Mouse (Mus musculus): ENCODE results near the gene Arxes1. TPM values are rescaled to one million over a fixed set of nuclear protein-coding genes. Genes with fewer than 3 reads are reported as not detected.
A peak's percentile ranks its signal among the peaks of the same experiment; 100 is the strongest.
"Not testable (repeated sequence)": the region's sequence is repeated elsewhere in the genome, so short reads cannot be mapped to it uniquely, and the experiment has no call there.

Gene Arxes1
- polyA plus RNA-seq, 1 experiment from 2014 or later, result 33.5 TPM

DNA sequence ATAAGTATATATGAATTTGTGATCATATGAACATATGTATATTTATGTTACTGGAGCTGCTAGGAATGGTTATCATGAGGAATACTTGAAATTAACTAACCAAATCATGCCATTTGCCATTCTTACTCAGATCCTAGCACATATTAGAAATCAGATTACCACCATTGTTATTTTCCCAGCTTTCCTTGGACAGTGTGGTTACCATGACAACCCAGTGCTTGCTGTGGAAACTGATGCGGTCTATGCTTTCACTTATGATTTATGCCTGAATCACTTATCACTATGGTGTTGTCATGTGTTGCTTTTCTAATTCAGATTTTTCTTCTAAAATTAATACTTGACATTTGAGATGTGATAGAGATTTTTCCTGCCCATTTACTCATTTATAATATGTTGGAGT is 2.8 kb upstream of the Arxes1 start:
- Histone ChIP-seq H3K27ac (ENCODE audit: low read length) (no peak overlapping the region), H3K9ac (replicated peaks; ENCODE audit: low read depth, low read length) (no peak overlapping the region), H3K9me3 (ENCODE audit: control insufficient read depth, low read depth, low read length) (no peaks in the 10 kb centered on the region), H3K27me3 (ENCODE audit: control insufficient read depth, insufficient read depth, low read length) (no peaks in the 10 kb centered on the region), H3K4me2 (replicated peaks; ENCODE audit: low read depth, low read length) (no peak overlapping the region), H3K36me3 (ENCODE audit: control insufficient read depth, insufficient read depth, low read length) (no peaks in the 10 kb centered on the region), H3K4me1 (ENCODE audit: control insufficient read depth, insufficient read depth, low read length) (no peaks in the 10 kb centered on the region), H3K4me3 (ENCODE audit: low read depth, low read length) (no peak overlapping the region)
- WGBS, result 62% methylated on average over 1 of the region's 1 CpGs
- no peak for ATAC-seq (ENCODE audit: insufficient number of reproducible peaks, insufficient read depth, low FRiP score, low read depth)

DNA sequence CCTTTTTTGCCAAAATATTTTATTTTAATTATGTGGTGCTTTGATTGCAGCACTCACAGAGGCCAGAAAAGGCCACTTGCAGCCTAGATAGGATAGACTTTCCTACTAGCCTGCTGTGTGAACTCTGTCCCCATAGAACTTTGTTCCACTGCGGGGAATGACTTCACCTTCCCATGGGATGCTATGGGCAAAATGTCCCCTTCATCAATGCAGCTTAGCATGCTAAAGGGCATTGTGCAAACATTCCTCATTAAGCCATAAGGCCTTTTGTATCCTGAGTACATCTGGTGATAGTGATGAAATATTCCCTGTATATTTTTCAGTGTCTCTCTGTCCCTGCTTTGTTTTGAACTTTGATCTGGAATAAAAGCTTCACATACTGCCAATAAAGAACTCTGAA is 10.6 kb downstream of the Arxes1 start:
- ATAC-seq (ENCODE audit: insufficient number of reproducible peaks, insufficient read depth, low FRiP score, low read depth), result no peak
- H3K27ac ChIP-seq (ENCODE audit: low read length), result no peak overlapping the region
- no peak overlapping the region for H3K9ac ChIP-seq (replicated peaks; ENCODE audit: low read depth, low read length)
- no peak overlapping the region for H3K4me3 ChIP-seq (ENCODE audit: low read depth, low read length)
- H3K27me3 ChIP-seq (ENCODE audit: control insufficient read depth, insufficient read depth, low read length), result no peaks in the 10 kb centered on the region
- H3K4me2 ChIP-seq (replicated peaks; ENCODE audit: low read depth, low read length), result no peak overlapping the region
- 85% methylated on average over 1 of the region's 1 CpGs for WGBS
- H3K9me3 ChIP-seq (ENCODE audit: control insufficient read depth, low read depth, low read length), result no peaks in the 10 kb centered on the region
- no peaks in the 10 kb centered on the region for H3K36me3 ChIP-seq (ENCODE audit: control insufficient read depth, insufficient read depth, low read length)
- H3K4me1 ChIP-seq (ENCODE audit: control insufficient read depth, insufficient read depth, low read length), result no peaks in the 10 kb centered on the region

DNA sequence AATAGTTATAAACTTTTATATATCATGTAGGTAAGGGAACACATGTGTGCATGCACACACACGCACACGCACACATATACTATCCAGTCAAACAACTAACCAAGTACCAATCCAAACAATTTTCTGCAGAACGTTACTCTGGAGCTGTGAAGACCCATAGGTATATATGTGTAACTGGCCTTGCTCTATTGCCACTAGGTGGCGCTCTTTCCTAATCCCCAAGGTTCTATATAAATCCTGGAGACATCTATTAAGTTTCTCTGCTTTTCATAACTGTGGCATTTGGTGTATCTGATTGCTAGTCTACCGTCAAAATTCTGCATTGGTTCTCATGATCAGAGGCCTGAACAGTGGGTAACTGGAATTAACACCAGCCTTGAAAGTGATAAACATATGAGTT is 14.4 kb downstream of the Arxes1 start:
- no peak for ATAC-seq (ENCODE audit: insufficient number of reproducible peaks, insufficient read depth, low FRiP score, low read depth)
- Histone ChIP-seq H3K27ac (ENCODE audit: low read length) (no peak overlapping the region), H3K4me2 (replicated peaks; ENCODE audit: low read depth, low read length) (no peak overlapping the region), H3K27me3 (ENCODE audit: control insufficient read depth, insufficient read depth, low read length) (no peaks in the 10 kb centered on the region), H3K4me1 (ENCODE audit: control insufficient read depth, insufficient read depth, low read length) (no peaks in the 10 kb centered on the region), H3K36me3 (ENCODE audit: control insufficient read depth, insufficient read depth, low read length) (no peaks in the 10 kb centered on the region), H3K4me3 (ENCODE audit: low read depth, low read length) (no peak overlapping the region), H3K9me3 (ENCODE audit: control insufficient read depth, low read depth, low read length) (no peaks in the 10 kb centered on the region), H3K9ac (replicated peaks; ENCODE audit: low read depth, low read length) (no peak overlapping the region)
- WGBS, result 13% methylated on average over 5 of the region's 5 CpGs

DNA sequence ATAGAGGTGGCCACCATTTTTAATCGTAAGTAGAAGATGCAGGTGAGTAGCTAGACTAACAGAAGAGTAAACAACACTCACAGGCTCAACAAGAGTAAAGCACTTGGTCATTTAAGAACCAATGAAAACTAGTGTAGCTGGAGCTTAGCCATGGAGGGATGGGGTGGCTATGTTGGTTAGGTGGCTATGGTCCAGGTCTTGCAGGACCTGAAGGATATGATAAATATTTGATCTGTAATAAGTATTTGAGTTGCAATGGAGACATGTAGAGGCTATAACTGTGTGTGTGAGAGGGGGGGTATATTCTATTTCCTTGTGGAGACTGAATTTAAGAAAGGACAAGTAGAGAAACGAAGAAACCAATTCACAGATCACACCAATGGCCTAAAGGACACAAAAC is 18.1 kb downstream of the Arxes1 start:
- no peak for ATAC-seq (ENCODE audit: insufficient number of reproducible peaks, insufficient read depth, low FRiP score, low read depth)
- H3K4me3 ChIP-seq (ENCODE audit: low read depth, low read length), result no peak overlapping the region
- no peaks in the 10 kb centered on the region for H3K36me3 ChIP-seq (ENCODE audit: control insufficient read depth, insufficient read depth, low read length)
- 81% methylated on average over 2 of the region's 2 CpGs for WGBS
- H3K27ac ChIP-seq (ENCODE audit: low read length), result no peak overlapping the region
- no peak overlapping the region for H3K9ac ChIP-seq (replicated peaks; ENCODE audit: low read depth, low read length)
- no peaks in the 10 kb centered on the region for H3K4me1 ChIP-seq (ENCODE audit: control insufficient read depth, insufficient read depth, low read length)
- H3K4me2 ChIP-seq (replicated peaks; ENCODE audit: low read depth, low read length), result no peak overlapping the region
- no peaks in the 10 kb centered on the region for H3K27me3 ChIP-seq (ENCODE audit: control insufficient read depth, insufficient read depth, low read length)
- no peaks in the 10 kb centered on the region for H3K9me3 ChIP-seq (ENCODE audit: control insufficient read depth, low read depth, low read length)

DNA sequence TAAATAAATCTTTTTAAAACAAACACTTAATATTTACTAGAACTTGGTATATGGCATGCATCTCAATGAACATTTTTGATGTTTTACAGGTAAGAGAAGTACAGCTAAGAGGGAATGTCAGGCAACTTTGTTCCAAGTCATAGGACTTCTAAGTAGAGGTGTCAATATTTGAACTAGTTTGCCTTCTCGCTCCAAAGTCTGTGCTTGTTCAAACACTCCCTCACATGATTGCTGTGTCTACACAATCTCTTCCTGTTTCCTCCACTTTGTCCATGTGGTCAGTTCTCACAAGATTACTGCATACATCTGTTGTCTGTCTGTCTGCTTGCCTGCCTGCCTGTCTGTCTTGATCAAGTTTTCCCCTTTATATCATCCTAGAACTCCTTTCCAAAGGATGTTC is 27.5 kb downstream of the Arxes1 start:
- no peak for ATAC-seq (ENCODE audit: insufficient number of reproducible peaks, insufficient read depth, low FRiP score, low read depth)
- H3K9me3 ChIP-seq (ENCODE audit: control insufficient read depth, low read depth, low read length), result no peaks in the 10 kb centered on the region
- no peaks in the 10 kb centered on the region for H3K27me3 ChIP-seq (ENCODE audit: control insufficient read depth, insufficient read depth, low read length)
- no peak overlapping the region for H3K27ac ChIP-seq (ENCODE audit: low read length)
- H3K4me1 ChIP-seq (ENCODE audit: control insufficient read depth, insufficient read depth, low read length), result no peaks in the 10 kb centered on the region
- H3K9ac ChIP-seq (replicated peaks; ENCODE audit: low read depth, low read length), result no peak overlapping the region
- 73% methylated on average over 1 of the region's 1 CpGs for WGBS
- H3K4me3 ChIP-seq (ENCODE audit: low read depth, low read length), result no peak overlapping the region
- H3K4me2 ChIP-seq (replicated peaks; ENCODE audit: low read depth, low read length), result no peak overlapping the region
- H3K36me3 ChIP-seq (ENCODE audit: control insufficient read depth, insufficient read depth, low read length), result no peaks in the 10 kb centered on the region

DNA sequence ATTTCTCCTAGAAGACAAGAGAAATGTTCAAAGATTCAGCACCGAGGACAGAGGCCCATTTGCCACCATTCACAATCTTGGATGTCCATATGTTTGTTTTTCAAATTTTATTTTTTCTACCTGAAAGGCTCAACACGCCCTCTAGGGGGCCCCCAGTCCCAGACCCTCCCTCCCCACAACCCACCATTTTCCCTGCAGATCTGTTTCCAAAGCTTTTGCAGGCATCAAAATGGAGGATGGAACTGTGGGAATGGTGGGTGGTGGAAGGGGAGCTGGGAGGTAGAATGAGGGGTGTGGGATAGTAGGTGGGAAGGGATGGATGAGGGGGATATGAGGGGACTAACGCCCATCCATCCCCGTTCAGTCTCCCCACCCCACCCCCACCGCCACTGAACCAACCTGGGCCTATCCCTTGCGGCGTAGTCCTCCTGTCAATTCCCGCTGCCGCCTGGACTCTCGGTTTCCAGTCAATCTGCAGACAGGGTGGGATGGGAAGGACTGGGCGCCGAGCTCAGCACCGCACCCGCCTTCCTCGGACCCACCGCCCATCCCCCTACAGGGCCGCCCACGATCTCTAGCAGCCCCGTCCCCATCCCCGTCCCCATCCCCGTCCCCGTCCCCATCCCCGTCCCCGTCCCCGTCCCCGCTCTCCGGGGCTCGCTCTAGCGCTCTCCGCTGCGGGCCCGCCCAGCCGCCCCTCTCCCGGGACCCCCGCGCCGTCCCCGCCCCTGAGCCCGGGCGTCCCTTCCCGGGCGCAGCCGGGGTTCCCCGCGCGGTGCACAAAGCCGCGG is 34.2 kb downstream of the Arxes1 start:
- not testable (repeated sequence) for H3K27ac ChIP-seq (ENCODE audit: low read length); H3K36me3 ChIP-seq (ENCODE audit: control insufficient read depth, insufficient read depth, low read length); H3K9me3 ChIP-seq (ENCODE audit: control insufficient read depth, low read depth, low read length); H3K27me3 ChIP-seq (ENCODE audit: control insufficient read depth, insufficient read depth, low read length); H3K9ac ChIP-seq (replicated peaks; ENCODE audit: low read depth, low read length); H3K4me1 ChIP-seq (ENCODE audit: control insufficient read depth, insufficient read depth, low read length)
- peak; percentile 42 for ATAC-seq (ENCODE audit: insufficient number of reproducible peaks, insufficient read depth, low FRiP score, low read depth)
- 9% methylated on average over 6 of the region's 48 CpGs for WGBS
- H3K4me3 ChIP-seq (ENCODE audit: low read depth, low read length), result peak overlapping the region; percentile 18
- peak overlapping the region; percentile 34 for H3K4me2 ChIP-seq (replicated peaks; ENCODE audit: low read depth, low read length)

DNA sequence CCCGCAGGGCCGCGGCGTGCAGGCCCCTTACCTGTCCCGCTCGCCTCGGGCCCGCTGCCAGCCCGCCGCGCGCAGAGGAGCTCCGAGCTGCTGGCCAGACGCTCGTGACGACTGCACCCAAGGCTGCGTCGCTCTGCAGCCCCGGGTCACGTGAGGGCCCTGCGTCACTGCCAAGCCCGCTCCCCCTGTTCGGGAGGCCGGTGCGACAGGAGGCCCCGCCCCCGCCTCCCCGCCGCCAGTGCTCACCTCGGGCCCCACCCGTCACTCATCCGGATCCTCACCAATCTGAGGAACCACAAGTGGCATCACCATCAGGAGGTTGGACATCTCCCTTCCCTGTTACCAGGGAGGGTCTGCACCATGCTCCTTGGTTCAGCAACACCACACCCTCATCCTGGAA is 34.9 kb downstream of the Arxes1 start, which contains the start of gene Bex2:
TSS of gene Bex2 (minus strand) at position 217 of the 400 bp plus-strand sequence.
- not testable (repeated sequence) for H3K27me3 ChIP-seq (ENCODE audit: control insufficient read depth, insufficient read depth, low read length); H3K27ac ChIP-seq (ENCODE audit: low read length); H3K36me3 ChIP-seq (ENCODE audit: control insufficient read depth, insufficient read depth, low read length); H3K9ac ChIP-seq (replicated peaks; ENCODE audit: low read depth, low read length); H3K4me1 ChIP-seq (ENCODE audit: control insufficient read depth, insufficient read depth, low read length); H3K9me3 ChIP-seq (ENCODE audit: control insufficient read depth, low read depth, low read length)
- peak within 1 kb of the TSS; percentile 34 for H3K4me2 ChIP-seq (replicated peaks; ENCODE audit: low read depth, low read length)
- peak; percentile 96 for ATAC-seq (ENCODE audit: insufficient number of reproducible peaks, insufficient read depth, low FRiP score, low read depth)
- WGBS, result no CpG with 5 or more reads among the region's 32 CpGs
- peak within 1 kb of the TSS; percentile 18 for H3K4me3 ChIP-seq (ENCODE audit: low read depth, low read length)

Data from stomach, embryonic 14.5 days (tissue).